In genomic region chr12:65931848-65932247, GRCm38 (mm10) we compare ENCODE assay signal across 11 mouse cellular contexts.
A peak's percentile ranks its signal among the peaks of the same experiment; 100 is the strongest.
DNase-seq lines count a peak whose midpoint lies in the region; ATAC-seq and TF ChIP-seq lines count a peak whose summit lies in the region.
"Had no signal": no experiment of that assay in that cellular context is flagged by ENCODE, and none has a peak within 500 bp of the region (broad histone marks: within the 10 kb centered on the region; RNA-seq: fewer than 3 reads in every experiment).

No protein-coding gene starts in this region.

- H3K4me2 ChIP-seq in kidney, postnatal 0 days (ENCODE audit: low read length), result no peak overlapping the region
- 0 out of 2 replicates have a peak overlapping the region, but pooled peaks have one; percentile 25 for H3K4me2 ChIP-seq in embryonic facial prominence, embryonic 15.5 days (replicated peaks)
- H3K4me2 ChIP-seq in kidney, embryonic 15.5 days, result no peak overlapping the region
- H3K4me2 ChIP-seq in hindbrain, embryonic 11.5 days (replicated peaks; ENCODE audit: low read depth, low read length), result no peak overlapping the region
- H3K4me2 ChIP-seq: heart, embryonic 11.5 days; liver, embryonic 13.5 days had no signal

- WGBS in kidney, postnatal 0 days, result 18% methylated on average over 4 of the region's 4 CpGs
- 10% methylated on average over 4 of the region's 4 CpGs for WGBS in embryonic facial prominence, embryonic 15.5 days
- 25% methylated on average over 4 of the region's 4 CpGs for WGBS in kidney, embryonic 15.5 days
- 44% methylated on average over 4 of the region's 4 CpGs for WGBS in hindbrain, embryonic 11.5 days

- H3K9me3 ChIP-seq in kidney, postnatal 0 days (replicated peaks; ENCODE audit: low read length), result no peaks in the 10 kb centered on the region
- H3K9me3 ChIP-seq in E14TG2a.4 (ENCODE audit: low read length), result no peaks in the 10 kb centered on the region
- no peaks in the 10 kb centered on the region for H3K9me3 ChIP-seq in embryonic facial prominence, embryonic 15.5 days (replicated peaks)
- H3K9me3 ChIP-seq in kidney, embryonic 15.5 days (replicated peaks), result no peaks in the 10 kb centered on the region
- H3K9me3 ChIP-seq in hindbrain, embryonic 11.5 days (ENCODE audit: control insufficient read depth, low read length), result no peaks in the 10 kb centered on the region
- H3K9me3 ChIP-seq: liver, embryonic 13.5 days had no signal

- ATAC-seq in kidney, postnatal 0 days (replicated peaks; ENCODE audit: low FRiP score, low read depth), result no peak
- no peak for ATAC-seq in embryonic facial prominence, embryonic 15.5 days (ENCODE audit: insufficient number of reproducible peaks, low FRiP score, low TSS enrichment, low read depth)
- no peak for ATAC-seq in kidney, embryonic 15.5 days (replicated peaks; ENCODE audit: low FRiP score)
- ATAC-seq in hindbrain, embryonic 11.5 days (ENCODE audit: low FRiP score), result no peak

- DNase-seq in kidney, postnatal 0 days (ENCODE audit: low spot score), result peak; percentile 2
- DNase-seq in kidney, postnatal 4 days, result no peak
- DNase-seq in 416B (ENCODE audit: low read depth), result peak; percentile 3
- no peak for DNase-seq in hindbrain, embryonic 11.5 days (ENCODE audit: low spot score)
- DNase-seq in urinary bladder, postnatal 36 days (ENCODE audit: low spot score in 2 of 2), result no peak
- DNase-seq: kidney, adult 8-10 months; liver, embryonic 13.5 days had no signal

- no peak overlapping the region for H3K9ac ChIP-seq in kidney, postnatal 0 days (ENCODE audit: low read depth, low read length)
- H3K9ac ChIP-seq in embryonic facial prominence, embryonic 15.5 days, result no peak overlapping the region
- H3K9ac ChIP-seq in kidney, embryonic 15.5 days, result no peak overlapping the region
- no peak overlapping the region for H3K9ac ChIP-seq in hindbrain, embryonic 11.5 days (ENCODE audit: low read depth, low read length)
- H3K9ac ChIP-seq: liver, embryonic 13.5 days had no signal

- H3K36me3 ChIP-seq in kidney, postnatal 0 days (ENCODE audit: insufficient read depth, low read length), result no peaks in the 10 kb centered on the region
- no peaks in the 10 kb centered on the region for H3K36me3 ChIP-seq in E14TG2a.4 (ENCODE audit: insufficient read depth, low read length)
- H3K36me3 ChIP-seq in embryonic facial prominence, embryonic 15.5 days, result no peaks in the 10 kb centered on the region
- H3K36me3 ChIP-seq in kidney, embryonic 15.5 days, result no peaks in the 10 kb centered on the region
- no peaks in the 10 kb centered on the region for H3K36me3 ChIP-seq in hindbrain, embryonic 11.5 days (ENCODE audit: control insufficient read depth, insufficient read depth, low read length)
- H3K36me3 ChIP-seq: liver, embryonic 13.5 days had no signal

- TF ChIP-seq CTCF in kidney, postnatal 0 days (IDR thresholded peaks at IDR 0.05; ENCODE audit: low read depth), result peak; percentile 58
- peak; percentile 13; the same call in 1 of the 2 replicates for TF ChIP-seq CTCF in E14TG2a.4 (conservative IDR thresholded peaks at IDR 0.05; ENCODE audit: low read length)

- no peak overlapping the region for H3K4me3 ChIP-seq in kidney, postnatal 0 days (replicated peaks; ENCODE audit: low read depth, low read length)
- no peak overlapping the region for H3K4me3 ChIP-seq in E14TG2a.4 (replicated peaks; ENCODE audit: low read length)
- no peak overlapping the region for H3K4me3 ChIP-seq in embryonic facial prominence, embryonic 15.5 days (replicated peaks)
- H3K4me3 ChIP-seq in kidney, embryonic 15.5 days (replicated peaks), result no peak overlapping the region
- H3K4me3 ChIP-seq in hindbrain, embryonic 11.5 days (ENCODE audit: low read depth, low read length), result no peak overlapping the region
- H3K4me3 ChIP-seq: liver, embryonic 13.5 days had no signal

- no peaks in the 10 kb centered on the region for H3K27me3 ChIP-seq in kidney, postnatal 0 days (ENCODE audit: insufficient read depth, low read length)
- H3K27me3 ChIP-seq in E14TG2a.4 (ENCODE audit: insufficient read depth, low read length), result no peaks in the 10 kb centered on the region
- no peaks in the 10 kb centered on the region for H3K27me3 ChIP-seq in embryonic facial prominence, embryonic 15.5 days
- no peaks in the 10 kb centered on the region for H3K27me3 ChIP-seq in kidney, embryonic 15.5 days
- H3K27me3 ChIP-seq in hindbrain, embryonic 11.5 days (ENCODE audit: control insufficient read depth, insufficient read depth, low read length), result no peaks in the 10 kb centered on the region
- H3K27me3 ChIP-seq: liver, embryonic 13.5 days had no signal

- H3K4me1 ChIP-seq in kidney, postnatal 0 days (replicated peaks; ENCODE audit: insufficient read depth, low read length), result no peaks in the 10 kb centered on the region
- H3K4me1 ChIP-seq in E14TG2a.4 (replicated peaks; ENCODE audit: low read depth, low read length), result no peaks in the 10 kb centered on the region
- H3K4me1 ChIP-seq in embryonic facial prominence, embryonic 15.5 days, result no peaks in the 10 kb centered on the region
- H3K4me1 ChIP-seq in kidney, embryonic 15.5 days, result no peaks in the 10 kb centered on the region
- H3K4me1 ChIP-seq in hindbrain, embryonic 11.5 days (replicated peaks; ENCODE audit: control insufficient read depth, insufficient read depth, low read length), result no peaks in the 10 kb centered on the region
- H3K4me1 ChIP-seq: liver, embryonic 13.5 days had no signal

- H3K27ac ChIP-seq in kidney, postnatal 0 days, result no peak overlapping the region
- H3K27ac ChIP-seq in embryonic facial prominence, embryonic 15.5 days (replicated peaks), result no peak overlapping the region
- H3K27ac ChIP-seq in kidney, embryonic 15.5 days, result no peak overlapping the region
- H3K27ac ChIP-seq in hindbrain, embryonic 11.5 days (ENCODE audit: low read depth, low read length), result no peak overlapping the region
- H3K27ac ChIP-seq: liver, embryonic 13.5 days had no signal

Comparison
In these comparisons a context has a peak if more than half of its experiments do, and no peak if none do; other contexts are left out.
1. DNase-seq: peak in kidney, postnatal 0 days (single experiment) and 416B (single experiment); none in kidney, postnatal 4 days (0 of 2), hindbrain, embryonic 11.5 days (single experiment) and urinary bladder, postnatal 36 days (0 of 2).